Mouse (Mus musculus): ENCODE results near the gene Rbpms2.
A peak's percentile ranks its signal among the peaks of the same experiment; 100 is the strongest.
"Not testable (repeated sequence)": the region's sequence is repeated elsewhere in the genome, so short reads cannot be mapped to it uniquely, and the experiment has no call there.

Gene Rbpms2

DNA sequence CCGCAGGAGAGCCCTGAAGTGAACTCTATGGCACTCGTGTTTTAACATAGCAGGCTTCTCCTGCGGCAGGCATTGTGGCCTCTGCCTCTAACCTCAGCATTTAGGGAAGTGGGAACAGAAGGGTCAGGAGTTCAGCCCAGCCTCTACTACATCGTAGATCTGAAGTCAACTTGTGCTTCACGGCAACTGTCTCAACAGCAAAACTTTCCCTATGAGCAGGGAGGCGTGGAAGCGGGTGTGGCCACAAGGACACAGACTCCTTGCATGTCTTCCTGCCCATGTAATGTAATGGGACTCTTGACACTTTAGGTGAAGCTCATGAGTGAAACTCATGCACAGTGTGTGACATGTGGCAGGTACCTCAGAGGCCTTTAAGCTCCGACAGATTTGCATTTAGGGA, 26.1 kb downstream of the Rbpms2 start:
- DNase-seq (ENCODE audit: low spot score) = no peak

GRCm38 (mm10) chr9:65657218-65657617, 27.8 kb downstream of the Rbpms2 start:
- no peak for DNase-seq (ENCODE audit: low spot score)

DNA sequence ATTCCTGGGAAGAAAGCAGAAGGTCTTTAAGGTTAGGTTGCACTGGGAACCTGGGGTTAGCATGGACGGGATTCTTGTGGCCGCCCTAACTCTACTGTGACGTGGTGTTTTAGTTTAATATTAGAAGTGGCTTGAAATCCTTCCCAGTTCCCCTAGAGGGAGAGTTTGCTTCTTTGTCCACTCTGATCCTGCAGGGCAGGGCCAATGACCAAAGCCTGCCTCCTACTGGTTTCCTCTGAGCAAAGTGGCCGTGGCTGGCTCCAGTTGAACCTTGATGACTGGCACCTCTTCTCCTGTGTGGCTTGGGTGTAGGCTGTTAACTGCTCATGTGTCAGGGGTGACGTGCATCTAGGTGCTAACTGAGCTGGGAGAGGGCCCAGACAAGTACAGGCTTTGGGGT, 31.6 kb downstream of the Rbpms2 start:
- DNase-seq (ENCODE audit: low spot score) = peak; percentile 55

DNA sequence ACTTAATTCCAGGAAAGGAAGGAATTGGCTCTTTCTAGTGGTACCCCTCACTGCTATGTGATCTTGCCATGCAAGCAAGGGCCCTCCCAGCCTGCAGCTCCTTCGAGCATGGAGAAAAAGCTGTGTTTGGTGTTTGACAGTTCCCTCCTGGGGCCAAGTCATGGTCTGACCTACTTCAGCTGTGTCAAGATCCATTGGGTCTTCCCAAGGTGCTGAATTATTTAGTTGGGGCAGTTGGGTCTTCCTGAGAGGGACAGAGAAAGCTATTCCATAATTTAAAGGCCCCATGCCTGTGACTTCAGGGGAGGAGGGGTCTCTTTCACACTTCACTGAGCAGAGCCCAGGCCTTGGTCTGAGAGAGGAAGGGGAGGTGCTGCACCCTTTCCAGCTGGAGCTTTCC, 32.0 kb downstream of the Rbpms2 start:
- peak; percentile 66 for DNase-seq (ENCODE audit: low spot score)

GRCm38 (mm10) chr9:65664163-65664562, 34.7 kb downstream of the Rbpms2 start:
- DNase-seq (ENCODE audit: low spot score) = peak; percentile 75

DNA sequence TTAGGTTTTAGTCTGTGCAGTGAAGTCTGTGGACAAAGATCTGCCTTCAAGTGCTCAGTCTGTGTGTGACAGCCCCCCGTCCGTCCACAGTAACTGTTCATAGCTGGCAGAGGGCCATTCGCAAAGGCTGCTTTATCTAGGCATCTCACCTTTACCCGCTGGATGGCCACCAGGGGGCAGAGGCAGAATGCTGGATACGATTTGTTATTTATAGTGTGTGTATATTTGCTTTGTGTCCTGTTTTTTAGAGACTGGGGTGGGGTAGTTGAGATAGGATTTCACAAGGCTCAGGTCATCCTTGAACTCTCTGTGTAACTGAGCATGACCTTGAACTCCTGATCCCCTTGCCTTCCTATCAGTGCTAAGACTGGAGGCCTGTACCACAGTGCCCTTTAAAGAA, 36.6 kb downstream of the Rbpms2 start:
- peak; percentile 86 for DNase-seq (ENCODE audit: low spot score)

- DNase-seq (ENCODE audit: low spot score) = no peak
Measured at GRCm38 (mm10) chr9:65667701-65668100, 38.3 kb downstream of the Rbpms2 start, which contains the start of gene Oaz2. Gene Oaz2, plus strand, starts transcription at chr9:65668001.

DNA sequence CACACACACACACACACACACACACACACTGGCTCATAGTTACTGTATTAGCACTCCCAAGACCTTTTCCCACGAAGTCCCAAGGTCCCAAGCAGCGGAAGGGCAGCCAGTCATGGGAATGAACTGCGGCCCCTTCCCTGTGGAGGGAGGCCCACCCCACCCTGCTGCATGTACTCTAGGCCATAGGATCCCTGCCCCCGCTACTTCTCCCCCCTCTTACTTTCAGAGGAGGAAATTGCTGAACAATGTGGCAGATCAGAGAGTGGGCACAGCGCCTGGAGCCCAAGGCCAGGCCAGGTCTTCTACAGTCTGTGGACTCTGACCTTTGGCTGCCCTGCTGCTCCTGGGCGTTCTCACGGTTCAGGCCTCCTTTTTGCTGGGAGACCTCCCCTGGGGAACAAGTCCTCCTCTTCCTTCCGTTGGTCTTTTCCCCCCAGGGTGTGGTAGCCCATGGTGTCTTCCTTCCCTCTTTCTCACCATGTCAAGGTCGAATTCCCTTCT, 42.0 kb downstream of the Rbpms2 start:
- no peak for DNase-seq (ENCODE audit: low spot score)

GRCm38 (mm10) chr9:65672996-65673395, 43.5 kb downstream of the Rbpms2 start:
- DNase-seq (ENCODE audit: low spot score) = no peak

- no peak for DNase-seq (ENCODE audit: low spot score)
Measured at GRCm38 (mm10) chr9:65675461-65676357, 46.3 kb downstream of the Rbpms2 start.

- DNase-seq (ENCODE audit: low spot score) = peak; percentile 97
Measured at GRCm38 (mm10) chr9:65676358-65677118, 47.1 kb downstream of the Rbpms2 start.

DNA sequence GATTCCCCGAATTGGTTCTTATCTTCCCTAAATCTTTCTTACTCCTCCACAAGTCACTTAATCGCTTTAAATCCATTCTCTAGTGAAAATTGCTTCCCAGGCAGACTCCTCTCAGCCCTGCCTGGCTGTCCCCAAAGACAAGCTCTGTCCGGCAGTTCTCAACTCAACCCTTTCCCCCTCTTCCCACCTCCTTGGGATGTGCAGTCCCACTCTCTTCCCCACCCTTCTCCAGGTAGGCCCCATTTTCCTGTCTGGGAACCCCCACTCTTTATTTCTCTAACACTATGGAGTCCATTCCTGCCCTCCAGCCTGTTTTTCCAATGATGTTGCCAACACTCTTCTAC, 47.6 kb downstream of the Rbpms2 start:
- DNase-seq (ENCODE audit: low spot score) = no peak

DNA sequence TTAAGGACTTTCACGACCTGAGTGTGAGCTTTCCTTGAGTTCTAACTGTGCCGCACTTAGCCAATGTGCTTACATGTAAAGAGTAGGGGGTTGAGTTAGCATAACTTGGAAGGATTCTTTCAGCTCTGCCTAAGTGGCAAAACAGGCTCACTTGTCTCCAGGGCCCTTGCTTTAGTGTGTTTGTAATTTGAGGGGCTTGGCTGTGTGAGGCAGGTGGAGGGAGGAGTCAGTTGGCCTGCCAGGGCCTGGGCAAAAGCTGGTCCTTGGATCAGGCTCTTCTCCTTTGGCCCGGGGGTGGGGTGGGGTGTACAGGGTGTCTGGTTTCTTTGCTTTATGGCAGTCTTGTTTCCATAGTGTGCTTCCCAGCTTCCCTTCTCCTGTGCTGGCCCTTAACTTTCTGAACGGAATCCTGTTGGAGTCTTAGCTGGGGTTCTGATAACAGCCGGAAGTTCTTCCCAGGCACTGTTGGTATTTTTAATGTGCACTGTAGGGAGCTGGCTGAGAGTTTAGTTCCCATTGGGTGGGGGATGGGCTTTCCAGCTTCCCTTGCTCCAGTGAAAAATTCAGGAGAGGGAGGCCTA, 49.8 kb downstream of the Rbpms2 start:
- DNase-seq (ENCODE audit: low spot score) = no peak

GRCm38 (mm10) chr9:65680938-65681633, 51.6 kb downstream of the Rbpms2 start:
- no peak for DNase-seq (ENCODE audit: low spot score)

DNA sequence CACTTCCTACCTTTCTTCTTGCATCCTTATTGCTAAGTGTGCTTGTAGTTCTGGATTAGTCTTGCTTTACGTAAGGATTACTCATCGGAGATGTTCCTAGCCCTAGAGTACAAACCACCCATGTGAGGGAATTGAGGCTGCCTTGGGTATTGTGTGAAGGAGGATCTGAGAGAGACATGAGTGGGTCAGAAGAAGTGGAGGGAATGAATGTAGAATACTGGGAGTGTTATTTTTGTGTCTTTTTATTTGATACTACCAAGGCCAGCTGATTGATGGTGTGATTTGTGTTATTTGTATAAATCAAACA, 52.1 kb downstream of the Rbpms2 start:
- DNase-seq (ENCODE audit: low spot score) = no peak

GRCm38 (mm10) chr9:65682183-65682582, 52.7 kb downstream of the Rbpms2 start:
- DNase-seq (ENCODE audit: low spot score) = no peak

DNA sequence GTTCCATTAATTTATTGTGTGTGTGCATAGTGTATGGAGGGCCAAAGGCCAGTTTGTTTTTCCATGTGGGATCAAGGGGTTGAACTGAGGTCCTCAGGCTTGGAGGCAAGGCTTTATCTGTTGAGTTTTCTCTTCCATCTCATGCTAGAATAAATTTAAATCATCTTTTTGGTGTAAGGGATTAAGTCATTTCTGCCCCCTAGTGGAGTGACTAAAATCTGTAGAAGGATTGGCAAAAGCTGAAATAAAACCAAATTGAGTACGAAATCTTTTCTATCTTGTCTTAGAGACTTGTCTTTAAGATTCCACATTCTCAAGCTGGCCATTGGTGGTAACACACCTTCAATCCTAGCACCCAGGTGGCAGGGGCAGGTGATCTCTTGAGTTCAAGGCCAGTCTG, 53.5 kb downstream of the Rbpms2 start:
- peak; percentile 71 for DNase-seq (ENCODE audit: low spot score)

DNA sequence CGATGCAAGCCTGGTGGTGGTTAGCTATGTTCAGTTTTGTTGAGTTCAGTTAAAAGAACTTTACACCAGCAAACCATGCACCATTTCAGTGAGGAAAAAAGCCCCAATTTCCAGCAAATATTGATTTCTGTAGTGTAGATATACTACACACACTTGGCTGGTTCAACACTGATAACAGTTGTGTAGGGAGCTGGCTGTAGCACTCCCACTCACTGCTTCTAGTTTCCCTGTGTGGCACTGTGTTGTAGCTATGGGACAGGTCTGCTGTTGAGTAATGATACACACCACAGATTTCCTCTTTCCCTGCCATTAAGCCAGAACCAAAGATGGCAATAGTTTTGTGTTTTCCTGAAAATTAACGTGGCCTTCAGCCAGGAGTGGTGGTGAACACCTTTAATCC, 55.3 kb downstream of the Rbpms2 start:
- DNase-seq (ENCODE audit: low spot score) = no peak

DNA sequence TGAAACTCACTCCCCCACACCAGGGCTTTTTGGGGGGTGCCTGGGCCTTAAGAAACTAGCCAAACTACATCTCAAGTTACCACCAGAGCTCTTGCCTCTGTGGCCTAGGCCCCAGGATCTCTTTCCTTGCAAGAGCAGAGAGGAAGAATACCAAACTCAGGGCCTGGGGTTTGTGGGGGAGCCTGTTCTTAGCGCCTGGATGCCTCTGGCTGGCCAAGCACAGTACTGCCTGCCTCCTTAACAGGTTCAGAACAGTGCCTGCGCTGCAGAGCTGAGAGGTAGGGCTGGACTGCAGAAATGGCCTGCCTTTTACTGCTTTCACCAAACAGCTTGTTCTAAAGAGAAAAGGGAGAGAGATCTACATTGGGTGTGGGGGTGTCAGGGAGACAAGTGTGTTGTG, 60.4 kb downstream of the Rbpms2 start:
- DNase-seq (ENCODE audit: low spot score) = not testable (repeated sequence)

GRCm38 (mm10) chr9:65692466-65692865, 63.0 kb downstream of the Rbpms2 start:
- no peak for DNase-seq (ENCODE audit: low spot score)

GRCm38 (mm10) chr9:65692959-65693603, 63.6 kb downstream of the Rbpms2 start:
- DNase-seq (ENCODE audit: low spot score) = no peak

DNA sequence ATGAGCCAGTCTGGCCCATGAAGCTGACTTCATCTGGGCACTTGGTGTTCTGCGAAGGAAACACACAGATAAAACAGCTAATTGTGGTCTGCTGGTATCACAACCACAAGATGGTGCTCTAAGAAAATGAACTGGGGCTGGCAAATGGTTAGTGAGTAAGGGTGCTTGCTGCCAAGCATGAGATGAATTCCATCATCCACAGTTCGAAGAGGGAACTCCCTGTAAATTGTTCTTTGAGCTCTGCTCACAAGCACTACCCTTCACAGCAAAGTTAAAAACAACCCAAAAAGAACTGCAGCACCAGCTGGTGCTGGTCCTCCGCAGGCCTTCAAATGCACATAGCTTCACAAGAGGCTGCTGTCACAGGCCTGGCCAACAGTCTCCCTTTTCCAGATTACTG, 66.2 kb downstream of the Rbpms2 start:
- peak; percentile 54 for DNase-seq (ENCODE audit: low spot score)

Measured in retina, embryonic 14.5 days (tissue).